Mouse (Mus musculus) ES-Bruce4 (cell line): Measurements from ENCODE around the gene Ankrd63. TPM values are rescaled to one million over a fixed set of nuclear protein-coding genes. Genes with fewer than 3 reads are reported as not detected.
A peak's percentile ranks its signal among the peaks of the same experiment; 100 is the strongest.

Source experiments
- H3K27ac ChIP-seq: 2 replicates; pipeline ENCODE4 v1.5.1; 2012; ENCODE audit warnings: low read length, inconsistent platforms; ENCODE audit not compliant: insufficient read depth
- H3K27me3 ChIP-seq: 2 replicates; pipeline ENCODE4 v1.6.1; 2012; ENCODE audit warnings: mild to moderate bottlenecking, low read length, inconsistent platforms; ENCODE audit not compliant: control insufficient read depth, poor library complexity, insufficient read depth, severe bottlenecking
- H3K36me3 ChIP-seq: 2 replicates; pipeline ENCODE4 v1.6.1; 2012; ENCODE audit warnings: inconsistent platforms, mild to moderate bottlenecking, low read length, moderate library complexity; ENCODE audit not compliant: control insufficient read depth, poor library complexity, insufficient read depth, severe bottlenecking
- H3K4me1 ChIP-seq: one replicate; pipeline ENCODE4 v1.8.1; 2011; ENCODE audit warnings: low read length; ENCODE audit not compliant: control insufficient read depth, insufficient read depth
- H3K4me3 ChIP-seq: 2 replicates; pipeline ENCODE4 v1.5.1; 2011; ENCODE audit warnings: low read depth, mild to moderate bottlenecking, low read length
- H3K9ac ChIP-seq: 2 replicates; pipeline ENCODE4 v1.6.1; 2012; ENCODE audit warnings: low read depth, mild to moderate bottlenecking, inconsistent platforms; ENCODE audit not compliant: poor library complexity, severe bottlenecking
- H3K9me3 ChIP-seq: replicated peaks from 2 replicates; pipeline ENCODE4 v1.6.1; 2012; ENCODE audit warnings: mild to moderate bottlenecking, low read length, inconsistent platforms; ENCODE audit not compliant: control insufficient read depth, poor library complexity, insufficient read depth, severe bottlenecking
- CTCF ChIP-seq: IDR thresholded peaks from one replicate; pipeline ENCODE4 v1.8.1; 2011; ENCODE audit warnings: low read depth, low read length
- EP300 ChIP-seq: IDR thresholded peaks from 2 replicates; pipeline ENCODE4 v1.6.1; 2011; ENCODE audit warnings: low read depth, low read length; ENCODE audit not compliant: insufficient read depth
- POLR2A ChIP-seq: IDR thresholded peaks from one replicate; pipeline ENCODE4 v1.8.1; 2011; ENCODE audit warnings: low read length; ENCODE audit not compliant: insufficient read depth
- polyA plus RNA-seq: library from polyadenylated mRNA; stranded (reverse); fragments of >200 nt; gene quantifications from 2 replicates; pipeline ENCODE4 v1.2.4, GENCODE M21; 2011; ENCODE audit warnings: low read depth; ENCODE audit not compliant: missing spikeins, insufficient read depth, insufficient read length

Ankrd63 gene
- polyA plus RNA-seq = not detected in 2 replicates

DNA sequence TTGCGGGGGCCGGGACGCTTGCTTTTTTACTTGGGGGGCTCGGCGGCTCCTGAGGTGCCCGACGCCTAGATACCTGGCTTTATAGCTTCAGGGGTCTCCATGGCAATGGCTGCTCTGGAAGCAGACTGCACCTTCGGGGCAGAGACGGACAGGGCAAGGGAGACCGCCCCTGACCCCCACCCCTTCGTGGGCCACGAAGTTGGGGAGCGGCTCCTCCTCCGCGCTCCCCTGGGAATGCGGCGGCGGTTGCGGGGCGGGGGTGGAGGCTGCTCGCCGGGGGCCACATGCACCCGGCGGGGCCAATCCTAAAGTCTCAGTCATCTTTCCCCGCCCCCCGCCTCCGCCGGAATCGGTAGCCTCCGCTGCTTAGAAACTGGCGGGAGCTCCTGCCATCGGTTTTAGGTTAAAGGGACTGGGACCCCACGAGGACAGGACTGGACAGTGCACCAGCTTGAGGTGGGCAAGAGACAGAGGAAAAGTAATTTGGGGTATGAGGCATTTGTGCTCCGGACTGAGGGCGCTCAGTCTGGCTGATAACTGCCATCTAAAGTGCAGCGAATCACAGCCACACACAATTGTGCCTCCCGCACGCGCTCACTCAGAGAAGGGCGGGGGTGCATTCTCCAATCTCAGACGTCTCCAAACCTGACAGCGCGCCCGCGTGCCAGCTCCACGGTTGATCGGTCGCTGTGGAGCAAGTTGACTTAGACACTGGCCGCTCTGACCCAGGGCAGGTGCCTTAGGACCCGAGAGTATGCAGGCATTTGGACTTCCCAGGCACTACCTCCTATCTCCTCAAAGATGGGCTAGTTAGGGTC is at the start of gene Ankrd63:
TSS of gene Ankrd63 (minus strand) at position 51 of the 818 bp plus-strand sequence.
- Histone ChIP-seq H3K9ac (peak within 1 kb of the TSS; percentile 16), H3K27me3 (peaks cover 37% of the 10 kb centered on the region), H3K4me1 (no peaks in the 10 kb centered on the region), H3K9me3 (no peaks in the 10 kb centered on the region), H3K27ac (no peak within 1 kb of the TSS), H3K4me3 (peak within 1 kb of the TSS; percentile 51), H3K36me3 (no peaks in the 10 kb centered on the region)
- TF ChIP-seq EP300 = no peak
- no peak for TF ChIP-seq CTCF
- no peak for TF ChIP-seq POLR2A

DNA sequence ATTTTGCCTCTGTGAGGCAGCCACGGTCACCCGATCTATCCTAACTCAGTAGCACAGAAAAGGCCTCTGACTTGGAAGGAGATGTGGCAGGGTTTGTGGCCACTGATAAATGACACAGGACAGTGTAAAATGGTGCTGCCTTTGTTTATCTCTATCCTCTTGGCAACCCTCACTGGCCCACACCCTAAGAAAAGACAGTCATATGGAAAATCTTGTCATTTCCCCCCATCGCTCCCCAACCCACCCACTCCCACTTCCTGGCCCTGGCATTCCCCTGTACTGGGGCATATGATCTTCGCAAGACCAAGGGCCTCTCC is 49.0 kb upstream of the Ankrd63 start:
- no peak overlapping the region for H3K27ac ChIP-seq
- H3K36me3 ChIP-seq = no peaks in the 10 kb centered on the region
- H3K27me3 ChIP-seq = peaks cover 2% of the 10 kb centered on the region; the same call in 1 of the 2 replicates
- H3K9me3 ChIP-seq = no peaks in the 10 kb centered on the region
- TF ChIP-seq CTCF = no peak
- no peak for TF ChIP-seq POLR2A
- no peak for TF ChIP-seq EP300
- H3K4me3 ChIP-seq = no peak overlapping the region
- H3K4me1 ChIP-seq = no peaks in the 10 kb centered on the region
- no peak overlapping the region for H3K9ac ChIP-seq

DNA sequence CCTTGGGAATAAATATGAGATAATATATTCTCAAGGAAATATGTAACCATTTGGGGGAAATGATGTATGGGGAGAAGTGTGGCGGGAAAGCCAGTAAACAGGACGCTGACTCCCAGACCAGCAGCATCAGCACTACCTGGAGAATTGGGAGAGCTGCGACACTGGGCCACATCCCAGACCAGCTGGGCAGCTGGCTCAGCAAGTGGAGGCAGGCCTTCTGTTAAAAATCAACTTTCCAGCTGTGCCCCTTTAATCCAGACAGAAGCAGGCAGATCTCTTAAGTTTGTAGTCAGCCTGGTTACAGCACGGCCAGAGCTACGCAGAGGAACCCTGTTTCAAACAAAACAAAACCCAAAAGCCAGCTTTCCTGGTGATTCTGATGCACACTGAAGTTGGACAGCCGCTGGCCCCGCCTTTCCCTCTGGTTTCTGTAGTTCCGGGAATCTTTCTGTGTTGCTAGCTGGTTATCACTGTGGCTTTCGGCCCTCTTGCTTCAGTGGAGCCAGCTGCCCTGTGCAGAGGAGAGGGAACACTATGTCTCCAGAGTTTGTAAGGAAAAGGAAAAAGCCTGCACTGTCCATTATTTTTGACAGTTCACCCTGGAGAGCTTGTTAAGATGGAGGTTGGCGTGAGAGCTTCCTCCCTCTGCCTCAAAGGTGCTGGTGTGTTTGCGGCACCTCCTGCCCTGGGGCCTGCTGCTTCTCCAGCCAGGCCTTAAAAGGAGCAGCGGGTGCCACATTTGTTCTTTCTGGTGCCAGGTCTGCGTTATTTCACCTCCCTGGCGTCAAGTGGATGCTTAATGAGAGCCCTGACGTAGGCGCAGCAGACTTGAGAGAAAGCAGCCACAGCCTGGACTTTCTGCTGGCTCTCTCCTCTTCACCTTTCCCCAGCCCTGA is 48.4 kb upstream of the Ankrd63 start:
- Histone ChIP-seq H3K36me3 (no peaks in the 10 kb centered on the region), H3K9ac (no peak overlapping the region), H3K4me3 (no peak overlapping the region), H3K9me3 (no peaks in the 10 kb centered on the region), H3K27me3 (peaks cover 8% of the 10 kb centered on the region; the same call in 1 of the 2 replicates), H3K27ac (no peak overlapping the region), H3K4me1 (no peaks in the 10 kb centered on the region)
- TF ChIP-seq EP300 (no peak), CTCF (no peak), POLR2A (no peak)

DNA sequence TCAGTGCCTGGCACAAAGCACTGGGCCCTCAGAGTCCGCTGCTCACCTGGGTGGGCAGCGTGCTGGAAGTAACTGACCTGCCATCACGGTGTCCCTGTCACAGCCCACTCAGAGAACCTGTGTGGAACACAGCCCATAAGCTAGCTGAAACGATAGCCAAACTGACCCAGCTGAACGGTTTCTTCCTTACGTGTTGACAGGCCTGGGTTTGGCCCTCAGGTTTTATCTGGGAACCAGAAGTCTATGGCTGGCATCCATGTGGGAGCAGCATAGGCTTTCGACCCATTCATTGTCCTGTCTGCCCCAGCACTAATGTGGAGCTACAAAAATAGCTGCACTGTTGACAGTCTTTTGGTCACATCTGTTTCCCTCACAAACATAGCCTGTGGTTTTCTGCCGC is 46.7 kb upstream of the Ankrd63 start:
- no peak overlapping the region for H3K27ac ChIP-seq
- H3K9me3 ChIP-seq = no peaks in the 10 kb centered on the region
- no peak overlapping the region for H3K9ac ChIP-seq
- peaks cover 22% of the 10 kb centered on the region for H3K27me3 ChIP-seq
- no peaks in the 10 kb centered on the region for H3K36me3 ChIP-seq
- H3K4me3 ChIP-seq = no peak overlapping the region
- TF ChIP-seq EP300 (no peak), POLR2A (no peak), CTCF (no peak)
- H3K4me1 ChIP-seq = no peaks in the 10 kb centered on the region

DNA sequence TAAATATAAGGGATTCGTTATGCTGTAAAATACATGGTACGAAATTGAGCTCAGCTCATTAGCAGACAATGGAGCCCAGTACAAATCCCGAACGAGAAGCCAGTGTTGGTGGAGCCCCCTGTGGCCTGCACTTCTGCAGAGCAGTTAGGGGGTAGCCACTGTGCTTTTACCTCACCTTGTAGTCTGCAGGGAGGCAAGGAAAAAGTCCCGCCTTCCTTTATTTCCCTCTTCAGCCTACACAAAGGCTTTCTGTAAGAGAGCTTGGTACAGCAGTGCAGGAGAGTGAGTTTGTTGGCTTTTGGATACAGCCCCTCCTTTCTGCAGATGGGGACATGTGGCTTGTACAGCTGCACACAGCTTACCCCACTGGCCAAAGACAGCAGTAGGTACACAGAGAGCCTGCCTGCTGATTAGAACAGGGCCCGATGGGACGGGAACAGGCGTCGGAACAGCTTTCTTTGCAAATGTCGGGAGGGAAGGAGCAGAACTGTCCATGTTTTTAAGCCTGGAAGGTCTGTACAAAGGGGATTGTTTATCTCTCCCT is 45.6 kb upstream of the Ankrd63 start:
- H3K9ac ChIP-seq = no peak overlapping the region
- H3K9me3 ChIP-seq = no peaks in the 10 kb centered on the region
- peaks cover 24% of the 10 kb centered on the region for H3K27me3 ChIP-seq
- H3K27ac ChIP-seq = no peak overlapping the region
- H3K4me3 ChIP-seq = no peak overlapping the region
- no peaks in the 10 kb centered on the region for H3K36me3 ChIP-seq
- H3K4me1 ChIP-seq = no peaks in the 10 kb centered on the region
- no peak for TF ChIP-seq CTCF
- no peak for TF ChIP-seq POLR2A
- TF ChIP-seq EP300 = no peak
